Mouse (Mus musculus): ENCODE data around the gene Calm2. TPM values are rescaled to one million over a fixed set of nuclear protein-coding genes. Genes with fewer than 3 reads are reported as not detected.

Gene Calm2
- polyA plus RNA-seq, 1 experiment: 2,529 TPM

- TF ChIP-seq CTCF (IDR thresholded peaks at IDR 0.05; ENCODE audit: extremely low read depth, insufficient read depth, low read length) (no peak), POLR2A (IDR thresholded peaks at IDR 0.05; ENCODE audit: extremely low read depth, insufficient read depth, low read length) (no peak)
- Histone ChIP-seq H3K4me3 (ENCODE audit: insufficient read depth, low read length) (peak overlapping the region; percentile 56), H3K4me1 (ENCODE audit: control insufficient read depth, insufficient read depth, low read length) (peaks cover 3% of the 10 kb centered on the region; the same call in 1 of the 2 replicates), H3K27ac (ENCODE audit: insufficient read depth, low read length) (peak overlapping the region; percentile 90)
Measured at GRCm38 (mm10) chr17:87447612-87448200, 971 bp upstream of the Calm2 start.

GRCm38 (mm10) chr17:87445917-87446766 lies 593 bp downstream of the Calm2 start:
- H3K4me1 ChIP-seq (ENCODE audit: control insufficient read depth, insufficient read depth, low read length): peaks cover 3% of the 10 kb centered on the region; the same call in 1 of the 2 replicates
- TF ChIP-seq CTCF (IDR thresholded peaks at IDR 0.05; ENCODE audit: extremely low read depth, insufficient read depth, low read length): no peak
- TF ChIP-seq POLR2A (IDR thresholded peaks at IDR 0.05; ENCODE audit: extremely low read depth, insufficient read depth, low read length): no peak
- H3K4me3 ChIP-seq (ENCODE audit: insufficient read depth, low read length): peak overlapping the region; percentile 56
- peak overlapping the region; percentile 75; the same call in 1 of the 2 replicates for H3K27ac ChIP-seq (ENCODE audit: insufficient read depth, low read length)

- H3K4me3 ChIP-seq (ENCODE audit: insufficient read depth, low read length): peak overlapping the region; percentile 56
- TF ChIP-seq POLR2A (IDR thresholded peaks at IDR 0.05; ENCODE audit: extremely low read depth, insufficient read depth, low read length) (no peak), CTCF (IDR thresholded peaks at IDR 0.05; ENCODE audit: extremely low read depth, insufficient read depth, low read length) (no peak)
- H3K27ac ChIP-seq (ENCODE audit: insufficient read depth, low read length): no peak overlapping the region
- peaks cover 3% of the 10 kb centered on the region; the same call in 1 of the 2 replicates for H3K4me1 ChIP-seq (ENCODE audit: control insufficient read depth, insufficient read depth, low read length)
Measured at GRCm38 (mm10) chr17:87445337-87445916, 1.3 kb downstream of the Calm2 start.

GRCm38 (mm10) chr17:87444763-87445162 lies 2.0 kb downstream of the Calm2 start:
- peaks cover 6% of the 10 kb centered on the region for H3K4me1 ChIP-seq (ENCODE audit: control insufficient read depth, insufficient read depth, low read length)
- peak overlapping the region; percentile 56; the same call in 1 of the 2 replicates for H3K4me3 ChIP-seq (ENCODE audit: insufficient read depth, low read length)
- H3K27ac ChIP-seq (ENCODE audit: insufficient read depth, low read length): no peak overlapping the region
- TF ChIP-seq CTCF (IDR thresholded peaks at IDR 0.05; ENCODE audit: extremely low read depth, insufficient read depth, low read length): no peak
- no peak for TF ChIP-seq POLR2A (IDR thresholded peaks at IDR 0.05; ENCODE audit: extremely low read depth, insufficient read depth, low read length)

- H3K4me1 ChIP-seq (ENCODE audit: control insufficient read depth, insufficient read depth, low read length): peaks cover 14% of the 10 kb centered on the region
- H3K4me3 ChIP-seq (ENCODE audit: insufficient read depth, low read length): peak overlapping the region; percentile 26
- H3K27ac ChIP-seq (ENCODE audit: insufficient read depth, low read length): no peak overlapping the region
- TF ChIP-seq CTCF (IDR thresholded peaks at IDR 0.05; ENCODE audit: extremely low read depth, insufficient read depth, low read length) (no peak), POLR2A (IDR thresholded peaks at IDR 0.05; ENCODE audit: extremely low read depth, insufficient read depth, low read length) (no peak)
Measured at GRCm38 (mm10) chr17:87441537-87441936, 5.2 kb downstream of the Calm2 start.

- H3K4me3 ChIP-seq (ENCODE audit: insufficient read depth, low read length): peak overlapping the region; percentile 1; the same call in 1 of the 2 replicates
- peaks cover 14% of the 10 kb centered on the region for H3K4me1 ChIP-seq (ENCODE audit: control insufficient read depth, insufficient read depth, low read length)
- no peak for TF ChIP-seq CTCF (IDR thresholded peaks at IDR 0.05; ENCODE audit: extremely low read depth, insufficient read depth, low read length)
- TF ChIP-seq POLR2A (IDR thresholded peaks at IDR 0.05; ENCODE audit: extremely low read depth, insufficient read depth, low read length): no peak
Measured at GRCm38 (mm10) chr17:87439441-87439840, 7.3 kb downstream of the Calm2 start.

GRCm38 (mm10) chr17:87433929-87434328 lies 12.8 kb downstream of the Calm2 start:
- H3K4me3 ChIP-seq (ENCODE audit: insufficient read depth, low read length): no peak overlapping the region
- peaks cover 8% of the 10 kb centered on the region for H3K4me1 ChIP-seq (ENCODE audit: control insufficient read depth, insufficient read depth, low read length)
- TF ChIP-seq POLR2A (IDR thresholded peaks at IDR 0.05; ENCODE audit: extremely low read depth, insufficient read depth, low read length): no peak
- TF ChIP-seq CTCF (IDR thresholded peaks at IDR 0.05; ENCODE audit: extremely low read depth, insufficient read depth, low read length): no peak
- no peak overlapping the region for H3K27ac ChIP-seq (ENCODE audit: insufficient read depth, low read length)

More at GRCm38 (mm10) chr17:87439441-87439840, 7.3 kb downstream of the Calm2 start:
- no peak overlapping the region for H3K27ac ChIP-seq (ENCODE audit: insufficient read depth, low read length)

- Histone ChIP-seq H3K4me3 (ENCODE audit: insufficient read depth, low read length) (no peak overlapping the region), H3K4me1 (ENCODE audit: control insufficient read depth, insufficient read depth, low read length) (peaks cover 5% of the 10 kb centered on the region), H3K27ac (ENCODE audit: insufficient read depth, low read length) (no peak overlapping the region)
- TF ChIP-seq POLR2A (IDR thresholded peaks at IDR 0.05; ENCODE audit: extremely low read depth, insufficient read depth, low read length) (no peak), CTCF (IDR thresholded peaks at IDR 0.05; ENCODE audit: extremely low read depth, insufficient read depth, low read length) (no peak)
Measured at GRCm38 (mm10) chr17:87432743-87433142, 14.0 kb downstream of the Calm2 start.

GRCm38 (mm10) chr17:87432314-87432713 lies 14.4 kb downstream of the Calm2 start:
- H3K4me3 ChIP-seq (ENCODE audit: insufficient read depth, low read length): no peak overlapping the region
- TF ChIP-seq POLR2A (IDR thresholded peaks at IDR 0.05; ENCODE audit: extremely low read depth, insufficient read depth, low read length) (no peak), CTCF (IDR thresholded peaks at IDR 0.05; ENCODE audit: extremely low read depth, insufficient read depth, low read length) (no peak)
- peaks cover under 1% of the 10 kb centered on the region for H3K4me1 ChIP-seq (ENCODE audit: control insufficient read depth, insufficient read depth, low read length)
- H3K27ac ChIP-seq (ENCODE audit: insufficient read depth, low read length): no peak overlapping the region; the same call in 1 of the 2 replicates
